Mouse (Mus musculus) c-Kit-positive CD71-positive TER-119-negative erythroid progenitor cells, embryonic 14.5 days (primary cell): ENCODE measurements around the gene Rad51ap2.

Experiments
- DNase-seq: peaks from one replicate; pipeline ENCODE4 v3.0.0-alpha.2; 2013; ENCODE audit warnings: low read depth

Rad51ap2 gene

GRCm38 (mm10) chr12:11455549-11456194 lies at the start of gene Rad51ap2:
Gene Rad51ap2, plus strand, starts transcription at chr12:11456079.
- DNase-seq: peak; percentile 58

- DNase-seq: no peak
Observed at GRCm38 (mm10) chr12:11407679-11408078, 48.2 kb upstream of the Rad51ap2 start.

- DNase-seq: no peak
Observed at GRCm38 (mm10) chr12:11418112-11418511, 37.8 kb upstream of the Rad51ap2 start.

- no peak for DNase-seq
Observed at GRCm38 (mm10) chr12:11427396-11427795, 28.5 kb upstream of the Rad51ap2 start.

GRCm38 (mm10) chr12:11433126-11433525 lies 22.8 kb upstream of the Rad51ap2 start:
- DNase-seq: no peak

- DNase-seq: no peak
Observed at GRCm38 (mm10) chr12:11433716-11434115, 22.2 kb upstream of the Rad51ap2 start.

GRCm38 (mm10) chr12:11434446-11434845 lies 21.4 kb upstream of the Rad51ap2 start:
- no peak for DNase-seq

- no peak for DNase-seq
Observed at GRCm38 (mm10) chr12:11435246-11436022, 20.4 kb upstream of the Rad51ap2 start.

GRCm38 (mm10) chr12:11436023-11436350 lies 19.9 kb upstream of the Rad51ap2 start:
- DNase-seq: no peak

GRCm38 (mm10) chr12:11436497-11437265 lies 19.2 kb upstream of the Rad51ap2 start, which contains the start of gene Vsnl1:
Gene Vsnl1, minus strand, starts transcription at chr12:11436613.
- no peak for DNase-seq

- DNase-seq: peak; percentile 9
Observed at GRCm38 (mm10) chr12:11437266-11437906, 18.5 kb upstream of the Rad51ap2 start.

GRCm38 (mm10) chr12:11437907-11438447 lies 17.9 kb upstream of the Rad51ap2 start:
- no peak for DNase-seq

- DNase-seq: no peak
Observed at GRCm38 (mm10) chr12:11454146-11454545, 1.7 kb upstream of the Rad51ap2 start.

GRCm38 (mm10) chr12:11456213-11456612 lies 334 bp downstream of the Rad51ap2 start:
- DNase-seq: no peak

- DNase-seq: no peak
Observed at GRCm38 (mm10) chr12:11456632-11457031, 753 bp downstream of the Rad51ap2 start.
